Mouse (Mus musculus) stomach, postnatal 0 days (tissue): ENCODE data around the gene Cds1.

Experiments
- CTCF ChIP-seq: IDR thresholded peaks from 2 replicates; pipeline ENCODE4 v1.5.1; 2016; ENCODE audit warnings: antibody characterized with exemption, low read depth, mild to moderate bottlenecking, moderate library complexity
- EP300 ChIP-seq: optimal IDR thresholded peaks from 2 replicates; pipeline ENCODE3; 2016; ENCODE audit warnings: antibody characterized with exemption

DNA sequence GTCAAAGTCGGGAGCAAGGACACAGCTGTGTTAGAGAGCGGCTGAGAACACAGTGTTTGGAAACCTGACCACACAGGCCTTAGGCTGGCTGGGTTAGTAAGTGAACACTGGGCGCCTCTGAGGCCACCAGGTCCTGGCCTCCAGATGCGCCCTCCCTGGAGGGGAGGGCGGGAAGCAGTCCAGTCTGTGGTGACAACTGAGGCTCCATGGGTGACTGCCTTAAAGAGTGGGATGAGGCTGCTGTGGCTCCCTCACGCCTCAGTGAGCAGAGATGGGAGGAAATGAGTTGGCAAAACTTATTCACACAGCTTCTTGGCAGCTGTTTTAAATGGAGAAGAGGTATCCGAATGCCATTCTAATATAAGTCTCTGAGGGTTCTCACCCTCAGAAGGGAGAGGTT, 51.9 kb downstream of the Cds1 start:
- TF ChIP-seq CTCF (no peak), EP300 (no peak)
